Mouse (Mus musculus) liver, adult (tissue): ENCODE measurements around the gene Hs3st4.

ENCODE experiments used
- GATA4 ChIP-seq: IDR thresholded peaks from 2 replicates; pipeline ENCODE4 v1.6.1; 2014; ENCODE audit warnings: mild to moderate bottlenecking, low read length; ENCODE audit not compliant: insufficient replicate concordance

Gene Hs3st4

DNA sequence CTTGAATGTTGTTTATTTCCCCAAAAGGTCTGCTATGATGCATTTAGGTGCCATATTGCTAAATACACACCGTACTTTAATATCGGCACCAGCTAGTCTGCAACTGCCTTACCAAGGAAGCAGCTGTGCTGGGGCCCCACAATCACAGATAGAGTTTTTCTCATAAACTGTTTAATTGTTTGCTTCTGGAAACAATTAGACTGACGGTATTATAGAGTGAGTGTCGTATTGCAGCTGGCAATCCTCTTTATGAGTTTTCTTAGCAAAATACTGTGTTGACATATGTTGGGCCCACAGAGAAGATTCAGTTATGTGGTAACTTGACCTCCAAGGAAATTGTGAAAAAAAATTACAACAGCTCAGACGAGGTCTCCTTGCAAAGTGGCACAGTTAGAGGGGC is 56.5 kb downstream of the Hs3st4 start:
- TF ChIP-seq GATA4, result no peak

DNA sequence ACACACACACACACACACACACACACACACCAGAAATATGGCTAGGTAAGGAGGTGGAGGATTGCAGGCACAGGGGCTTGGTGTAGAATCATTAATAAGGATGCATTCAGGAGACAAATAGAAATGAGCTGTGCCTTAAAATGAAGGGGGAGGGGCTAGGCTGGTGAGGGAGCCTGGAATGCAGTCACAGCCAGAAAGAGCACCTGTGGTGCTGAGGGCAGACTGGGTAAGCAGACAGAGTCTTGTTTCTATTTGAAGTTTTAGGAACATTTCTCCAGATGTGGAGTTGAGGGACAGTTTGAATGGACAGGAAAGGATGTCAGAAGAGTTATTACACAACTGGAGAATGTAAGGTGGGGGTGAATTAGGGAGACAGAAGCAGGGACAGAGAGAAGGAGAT is 64.7 kb downstream of the Hs3st4 start:
- TF ChIP-seq GATA4, result no peak

DNA sequence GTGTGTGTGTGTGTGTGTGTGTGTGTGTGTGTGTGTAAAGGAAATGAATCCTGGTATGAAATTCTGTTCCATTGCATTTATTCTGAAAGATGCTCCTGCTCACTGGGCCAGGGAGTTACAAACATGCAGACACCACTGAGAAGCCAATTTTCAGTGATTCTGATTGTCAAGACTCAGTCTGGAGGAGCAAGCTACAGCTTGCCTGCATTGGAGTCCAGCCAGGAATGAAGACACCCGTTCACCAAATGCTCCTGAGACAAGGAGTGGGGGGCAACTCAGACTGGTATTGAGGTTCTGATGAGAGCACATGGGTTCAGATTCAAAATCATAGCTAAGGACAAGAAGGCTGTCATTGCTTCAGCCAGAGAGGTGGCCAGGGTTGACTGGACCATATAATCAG is 66.3 kb downstream of the Hs3st4 start:
- no peak for TF ChIP-seq GATA4

DNA sequence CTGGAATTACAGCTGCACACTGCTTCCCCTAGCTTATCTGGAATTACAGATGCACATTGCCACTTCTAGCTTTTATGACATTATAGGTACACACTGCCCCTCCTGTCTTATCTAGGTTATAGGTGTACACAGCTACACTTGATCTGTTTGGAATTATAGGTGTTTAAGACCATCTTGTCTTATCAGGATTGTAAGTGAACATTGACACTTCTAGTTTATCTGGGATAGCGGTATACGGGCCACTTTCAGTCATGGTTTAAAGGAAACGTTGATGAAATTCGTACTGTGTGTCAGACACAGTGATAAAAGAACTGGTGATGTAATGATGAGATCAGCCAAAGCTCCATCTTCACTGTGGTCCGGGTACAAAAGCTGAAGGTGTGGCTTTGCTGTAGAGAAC is 67.8 kb downstream of the Hs3st4 start:
- no peak for TF ChIP-seq GATA4

DNA sequence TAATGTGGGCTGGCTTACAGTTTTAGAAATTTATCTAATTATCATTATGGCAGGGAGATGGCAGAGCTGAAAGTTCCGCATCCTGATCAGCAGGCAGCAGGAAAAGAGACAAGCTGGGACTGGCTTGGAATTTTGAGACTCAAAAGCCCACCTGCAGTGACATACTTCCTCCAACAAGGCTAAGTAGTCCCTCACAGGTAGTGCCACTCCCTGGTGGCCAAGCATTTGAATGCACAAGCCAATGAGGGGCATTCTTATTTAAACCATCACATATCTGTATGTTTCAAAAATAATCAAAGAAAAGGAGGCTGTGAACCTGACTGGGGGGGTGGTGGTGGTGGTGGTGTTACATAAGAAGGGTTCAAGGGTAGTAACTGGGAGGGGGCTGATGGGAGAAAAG is 101.1 kb downstream of the Hs3st4 start:
- TF ChIP-seq GATA4, result no peak

DNA sequence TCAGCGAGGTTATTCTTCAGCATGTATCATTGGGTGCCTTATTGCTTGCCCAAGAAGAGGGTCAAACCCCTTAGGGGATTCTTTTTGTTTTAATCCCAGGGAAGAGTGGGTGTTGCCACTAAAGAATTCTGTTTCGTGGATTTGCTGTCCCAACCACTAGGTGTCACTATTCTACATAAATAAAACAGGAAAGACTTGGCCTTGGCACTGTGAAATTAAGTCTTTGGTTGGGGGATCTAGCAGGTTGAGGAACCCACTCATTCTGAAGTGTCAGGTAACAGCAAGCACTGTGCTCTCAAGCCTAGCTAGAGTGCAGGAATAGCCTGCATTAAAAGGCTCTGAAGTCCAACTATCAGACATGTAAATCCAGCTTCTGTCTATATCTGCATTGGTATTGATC is 146.3 kb downstream of the Hs3st4 start:
- no peak for TF ChIP-seq GATA4

DNA sequence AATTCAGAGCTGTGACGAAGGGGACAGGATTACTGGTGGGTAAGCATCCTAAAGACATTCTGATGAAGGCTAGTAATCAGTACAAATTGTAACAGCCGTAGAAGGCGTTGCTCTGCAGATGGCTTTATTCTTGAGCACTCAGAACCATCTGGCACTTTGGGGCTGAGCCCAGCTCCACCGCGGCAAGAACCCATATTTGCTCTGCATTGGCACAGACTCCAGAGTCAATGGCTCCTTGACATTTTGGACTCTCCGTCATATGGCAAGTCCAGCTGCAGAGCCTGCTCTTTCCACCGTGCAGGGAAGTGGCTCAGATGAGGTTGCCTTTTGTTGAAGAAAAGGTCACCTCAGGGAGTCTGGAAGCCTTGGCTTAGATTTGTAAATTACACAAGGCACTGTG is 148.6 kb downstream of the Hs3st4 start:
- no peak for TF ChIP-seq GATA4

DNA sequence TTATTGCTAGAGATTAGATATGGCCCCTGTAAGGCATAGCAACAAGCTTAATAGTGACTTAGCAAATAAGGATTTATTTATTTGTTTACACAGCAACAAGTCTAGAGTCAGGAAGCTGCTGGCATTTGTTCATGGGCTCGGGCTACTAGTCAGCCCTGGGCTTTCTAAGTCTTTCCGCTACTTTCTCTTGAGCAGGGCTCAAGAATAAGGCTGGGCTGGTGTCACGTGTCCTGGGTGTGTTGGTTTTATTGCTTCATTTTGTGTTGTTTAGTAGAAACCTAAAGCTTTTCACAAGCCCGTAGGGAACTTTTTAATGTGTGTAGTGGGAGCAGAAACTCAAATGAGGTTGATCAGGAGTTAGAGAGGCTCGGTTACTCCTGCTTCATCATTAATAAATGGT is 153.5 kb downstream of the Hs3st4 start:
- no peak for TF ChIP-seq GATA4

DNA sequence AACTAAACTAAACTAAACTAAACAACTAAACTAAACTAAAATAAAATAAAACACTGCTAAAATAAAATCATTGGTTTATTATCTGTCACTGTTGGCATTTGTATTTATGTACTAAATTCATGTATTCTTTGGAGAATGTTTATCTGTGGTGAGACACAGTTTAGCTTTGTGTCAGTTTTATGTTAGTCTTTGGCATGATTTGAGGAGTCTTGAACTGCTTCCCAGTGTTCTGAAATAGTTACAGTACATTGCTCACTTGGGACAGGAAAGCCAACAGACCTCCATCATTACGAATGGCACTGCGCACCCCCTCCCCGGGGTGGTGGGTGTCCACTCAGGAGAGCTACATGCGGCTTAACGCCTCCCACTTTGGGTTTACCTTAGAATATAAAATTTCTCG is 158.6 kb downstream of the Hs3st4 start:
- TF ChIP-seq GATA4, result no peak

DNA sequence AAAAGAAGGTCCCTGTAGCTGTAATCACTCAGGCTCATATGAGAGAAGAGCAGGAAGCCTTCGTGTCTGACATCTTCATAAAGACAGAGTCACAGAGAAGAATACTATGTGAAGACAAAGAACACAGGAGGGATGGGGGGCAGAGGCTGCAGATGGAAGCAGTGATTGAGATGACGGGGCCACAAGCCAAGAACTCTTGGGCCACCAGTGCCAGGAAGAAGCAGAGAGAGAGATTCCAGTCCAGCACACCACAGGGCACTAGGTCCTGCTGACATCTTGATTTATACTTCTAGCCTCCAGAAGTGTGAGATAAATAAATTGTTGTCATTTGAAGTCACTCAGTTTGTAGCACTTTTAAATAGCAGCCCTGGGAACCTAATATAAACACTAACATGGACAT is 168.2 kb downstream of the Hs3st4 start:
- TF ChIP-seq GATA4, result no peak

DNA sequence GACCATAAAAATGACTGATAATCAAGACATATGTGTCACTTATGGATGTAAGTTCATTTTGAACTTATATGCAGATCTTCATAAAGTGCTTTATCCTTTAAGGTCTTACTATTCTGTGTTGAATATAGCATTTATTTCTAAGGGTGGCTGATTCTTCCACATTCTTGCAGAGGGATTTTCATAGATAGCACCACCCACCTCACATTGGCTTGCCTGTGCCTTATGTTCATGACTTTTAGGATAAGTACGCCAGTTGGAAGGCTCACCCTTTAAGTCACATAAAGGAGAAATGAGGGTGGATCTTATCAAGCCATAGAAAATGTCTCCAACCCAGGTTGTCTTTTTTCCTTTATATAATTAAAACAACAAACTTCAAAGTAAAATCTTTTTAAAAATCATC is 180.6 kb downstream of the Hs3st4 start:
- no peak for TF ChIP-seq GATA4

DNA sequence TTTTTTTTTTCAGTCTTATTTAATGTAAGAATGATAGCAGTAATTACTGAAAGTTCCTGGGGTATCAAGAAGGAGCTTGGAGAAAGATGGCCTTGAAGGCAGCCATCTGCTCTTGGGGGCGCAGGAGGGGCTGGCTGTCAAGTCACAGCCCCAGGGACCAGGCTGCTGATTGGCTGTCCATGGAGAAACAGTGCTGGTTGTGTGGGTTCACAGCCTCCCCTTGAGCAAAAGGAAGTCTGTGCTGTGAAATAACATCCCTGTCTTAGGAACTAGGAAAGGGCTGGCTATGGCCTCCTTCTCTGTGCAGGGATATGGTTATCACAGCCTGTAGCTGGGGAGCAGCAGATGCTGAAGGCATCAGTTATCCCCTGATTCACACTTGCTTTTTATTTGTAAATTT is 183.6 kb downstream of the Hs3st4 start:
- TF ChIP-seq GATA4, result no peak

DNA sequence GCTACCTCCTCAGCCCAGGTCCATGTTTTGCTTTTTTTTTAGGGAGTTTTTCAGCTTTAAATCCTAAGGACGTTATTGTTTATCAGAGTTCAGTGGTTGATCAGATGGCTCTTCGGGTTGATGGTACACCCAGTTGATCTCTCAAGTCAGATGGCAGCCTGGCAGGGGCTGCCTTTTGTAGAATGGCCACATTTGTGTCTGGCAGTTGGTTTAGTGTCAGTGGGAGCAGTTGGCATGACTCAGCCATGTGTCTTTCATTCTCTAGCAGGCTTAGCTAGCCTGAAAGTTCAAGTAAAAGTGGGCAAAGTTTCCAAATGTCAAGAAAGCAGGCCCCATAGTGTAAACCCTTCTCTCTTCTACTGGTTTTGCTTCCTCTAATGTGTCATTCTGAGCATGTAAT is 186.1 kb downstream of the Hs3st4 start:
- TF ChIP-seq GATA4, result no peak

DNA sequence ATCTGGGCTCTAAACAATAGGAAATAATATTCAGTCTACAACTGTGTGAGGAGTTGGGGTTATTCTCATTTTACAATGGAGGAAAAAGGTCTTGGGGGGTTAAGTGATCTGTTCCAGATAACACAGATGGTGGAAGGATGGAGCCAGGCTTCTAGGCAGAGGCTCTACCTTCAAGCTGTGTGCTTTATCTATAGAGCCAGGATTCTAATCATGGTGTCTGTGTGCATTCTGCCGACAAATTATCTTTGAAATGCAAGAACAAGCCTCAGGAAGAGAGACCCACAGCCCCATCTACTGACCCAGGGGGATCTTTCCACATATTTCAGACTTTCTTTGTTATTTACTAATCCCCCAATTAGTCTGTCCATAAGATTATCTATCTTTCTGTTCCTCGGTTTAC is 187.3 kb downstream of the Hs3st4 start:
- no peak for TF ChIP-seq GATA4

DNA sequence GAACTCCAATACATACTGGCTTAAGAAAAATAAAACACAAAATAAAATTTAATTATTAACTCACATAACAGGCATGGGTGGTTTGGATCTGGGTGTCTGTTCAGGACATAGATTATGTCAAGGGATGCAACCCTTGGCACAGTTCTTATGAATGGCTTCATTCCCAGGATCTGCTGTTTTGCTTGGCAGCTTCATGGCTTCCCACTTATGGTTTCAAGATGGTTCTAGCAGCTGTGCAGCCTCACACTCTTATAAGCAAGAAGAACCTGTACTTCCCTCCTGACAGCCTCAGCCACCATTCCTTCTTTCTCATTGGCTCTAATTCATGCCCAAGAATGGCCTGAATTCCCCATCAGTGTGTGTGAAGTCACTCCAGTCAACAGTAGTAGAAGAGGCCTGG is 189.3 kb downstream of the Hs3st4 start:
- no peak for TF ChIP-seq GATA4

DNA sequence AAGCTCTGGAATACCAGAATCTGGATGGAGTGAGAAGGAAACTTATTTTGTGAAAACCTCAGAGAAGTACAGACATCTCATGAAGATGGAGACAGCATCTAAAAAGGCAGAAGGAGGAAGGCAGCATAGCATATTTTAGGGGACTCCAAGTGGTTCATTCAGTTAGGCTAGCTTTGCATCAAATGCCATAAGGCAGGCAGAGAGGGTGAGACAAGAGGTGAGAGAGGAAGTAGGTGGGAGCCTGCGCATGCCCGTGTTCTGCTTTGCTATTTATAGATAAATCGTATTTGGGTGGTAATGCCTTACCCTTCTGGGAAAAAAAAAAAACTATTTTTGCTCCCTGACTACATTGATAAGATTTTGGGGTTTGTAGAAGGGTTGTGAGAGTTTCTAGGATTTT is 198.3 kb downstream of the Hs3st4 start:
- no peak for TF ChIP-seq GATA4

DNA sequence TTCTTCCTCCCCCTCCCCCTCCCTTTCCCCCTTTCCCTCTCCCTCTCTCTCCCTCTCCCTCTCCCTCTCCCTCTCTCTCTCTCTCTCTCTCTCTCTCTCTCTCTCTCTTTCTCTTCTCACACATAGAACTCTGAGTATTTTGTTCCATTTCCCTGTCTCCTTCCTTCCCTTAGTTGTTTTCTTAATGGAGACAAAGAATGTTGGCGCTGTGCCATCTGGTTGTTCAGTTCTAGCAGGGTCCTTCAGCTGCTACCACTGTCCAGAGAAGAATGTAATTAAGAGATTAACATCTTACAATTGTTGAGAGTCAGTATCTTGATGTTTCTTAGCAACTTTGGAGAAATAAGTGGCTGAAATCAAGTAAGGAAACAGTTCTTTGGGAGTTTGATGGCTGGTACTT is 202.0 kb downstream of the Hs3st4 start:
- no peak for TF ChIP-seq GATA4
